Mouse (Mus musculus): ENCODE results near the gene Pdgfc. TPM values are rescaled to one million over a fixed set of nuclear protein-coding genes. Genes with fewer than 3 reads are reported as not detected.

Gene Pdgfc
- polyA plus RNA-seq, 1 experiment from 2014 or later = 27.5 TPM

DNA sequence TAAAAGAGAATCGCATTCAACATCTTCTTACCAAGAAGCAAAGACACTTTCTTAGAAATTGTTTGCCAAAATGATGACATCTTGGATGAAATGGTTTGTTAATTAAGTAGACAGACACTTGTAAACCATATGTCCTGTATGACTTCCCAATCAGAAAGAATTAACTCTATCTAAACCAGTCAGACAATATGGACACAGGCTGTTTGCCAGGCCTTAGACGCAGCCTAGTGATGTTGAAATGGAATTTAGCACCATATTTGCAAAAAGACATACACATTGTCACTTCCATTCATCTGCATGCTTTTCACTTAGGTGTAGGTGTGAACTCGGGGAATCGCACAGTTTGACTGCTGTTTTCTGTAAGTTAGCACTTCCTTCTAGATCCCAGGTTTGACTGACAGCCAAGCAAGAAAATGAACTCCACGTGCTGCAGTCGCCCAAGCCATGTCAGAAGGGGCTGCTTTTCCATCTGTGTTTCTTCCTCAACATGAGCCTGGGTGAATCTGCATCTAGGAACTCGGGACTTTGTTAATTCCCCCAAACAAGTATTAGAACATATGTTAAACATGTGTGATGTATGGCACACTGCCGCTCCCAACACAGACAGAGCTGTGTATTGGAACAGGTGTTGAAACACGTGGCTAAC, 10.5 kb upstream of the Pdgfc start:
- no peaks in the 10 kb centered on the region for H3K36me3 ChIP-seq (ENCODE audit: control insufficient read depth, insufficient read depth, low read length)
- 60% methylated on average over 9 of the region's 9 CpGs for WGBS
- no peaks in the 10 kb centered on the region for H3K27me3 ChIP-seq (ENCODE audit: control insufficient read depth, insufficient read depth, low read length)
- H3K27ac ChIP-seq (ENCODE audit: low read length) = no peak overlapping the region
- no peak overlapping the region for H3K4me2 ChIP-seq (replicated peaks; ENCODE audit: low read depth, low read length)
- no peaks in the 10 kb centered on the region for H3K9me3 ChIP-seq (ENCODE audit: control insufficient read depth, low read depth, low read length)
- no peak for ATAC-seq (ENCODE audit: insufficient number of reproducible peaks, insufficient read depth, low FRiP score, low read depth)
- no peaks in the 10 kb centered on the region for H3K4me1 ChIP-seq (ENCODE audit: control insufficient read depth, insufficient read depth, low read length)
- no peak overlapping the region for H3K9ac ChIP-seq (replicated peaks; ENCODE audit: low read depth, low read length)
- H3K4me3 ChIP-seq (ENCODE audit: low read depth, low read length) = no peak overlapping the region

DNA sequence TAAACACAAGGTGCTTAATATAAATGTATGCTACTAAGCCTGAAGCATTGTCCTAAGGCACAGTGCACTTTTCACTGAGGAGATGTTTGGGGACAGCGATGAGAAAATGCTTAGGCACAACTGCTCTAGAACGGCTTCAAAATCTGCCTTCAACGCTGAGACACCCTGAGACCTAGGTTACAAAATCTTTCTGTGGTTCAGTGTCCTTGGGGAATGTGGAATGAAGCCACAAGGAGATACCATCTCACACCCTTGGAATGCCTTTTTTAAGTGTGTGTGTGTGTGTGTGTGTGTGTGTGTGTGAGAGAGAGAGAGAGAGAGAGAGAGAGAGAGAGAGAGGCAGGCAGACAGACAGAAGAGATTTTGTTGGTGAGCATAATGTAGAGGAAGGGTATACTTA, 7.9 kb upstream of the Pdgfc start:
- no peak overlapping the region for H3K4me2 ChIP-seq (replicated peaks; ENCODE audit: low read depth, low read length)
- ATAC-seq (ENCODE audit: insufficient number of reproducible peaks, insufficient read depth, low FRiP score, low read depth) = no peak
- H3K4me3 ChIP-seq (ENCODE audit: low read depth, low read length) = no peak overlapping the region
- H3K9ac ChIP-seq (replicated peaks; ENCODE audit: low read depth, low read length) = no peak overlapping the region
- H3K27me3 ChIP-seq (ENCODE audit: control insufficient read depth, insufficient read depth, low read length) = no peaks in the 10 kb centered on the region
- H3K27ac ChIP-seq (ENCODE audit: low read length) = no peak overlapping the region
- H3K9me3 ChIP-seq (ENCODE audit: control insufficient read depth, low read depth, low read length) = no peaks in the 10 kb centered on the region
- H3K4me1 ChIP-seq (ENCODE audit: control insufficient read depth, insufficient read depth, low read length) = no peaks in the 10 kb centered on the region
- WGBS = 83% methylated on average over 3 of the region's 3 CpGs
- no peaks in the 10 kb centered on the region for H3K36me3 ChIP-seq (ENCODE audit: control insufficient read depth, insufficient read depth, low read length)

DNA sequence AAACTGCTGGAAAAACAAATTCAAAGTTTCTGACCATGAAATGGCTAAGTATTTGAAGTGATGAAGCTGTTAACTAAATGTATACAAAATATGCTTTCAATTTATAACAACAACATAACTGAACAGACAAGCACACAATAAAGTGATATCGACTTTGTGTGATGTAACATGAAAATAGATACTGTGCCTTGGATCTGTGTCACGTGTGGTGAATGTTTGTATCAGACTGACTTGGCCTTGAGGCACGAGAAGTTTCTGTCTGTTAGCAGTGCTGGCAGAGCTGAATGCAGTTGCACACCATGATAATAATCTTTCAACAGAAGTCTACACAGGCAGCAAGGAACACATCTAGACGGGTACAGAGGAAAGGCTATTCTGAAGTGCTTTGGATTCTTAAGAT, 6.9 kb upstream of the Pdgfc start:
- Histone ChIP-seq H3K9ac (replicated peaks; ENCODE audit: low read depth, low read length) (no peak overlapping the region), H3K4me2 (replicated peaks; ENCODE audit: low read depth, low read length) (no peak overlapping the region), H3K9me3 (ENCODE audit: control insufficient read depth, low read depth, low read length) (no peaks in the 10 kb centered on the region), H3K36me3 (ENCODE audit: control insufficient read depth, insufficient read depth, low read length) (no peaks in the 10 kb centered on the region), H3K27ac (ENCODE audit: low read length) (no peak overlapping the region), H3K27me3 (ENCODE audit: control insufficient read depth, insufficient read depth, low read length) (no peaks in the 10 kb centered on the region), H3K4me3 (ENCODE audit: low read depth, low read length) (no peak overlapping the region), H3K4me1 (ENCODE audit: control insufficient read depth, insufficient read depth, low read length) (no peaks in the 10 kb centered on the region)
- ATAC-seq (ENCODE audit: insufficient number of reproducible peaks, insufficient read depth, low FRiP score, low read depth) = no peak
- WGBS = 72% methylated on average over 4 of the region's 4 CpGs

DNA sequence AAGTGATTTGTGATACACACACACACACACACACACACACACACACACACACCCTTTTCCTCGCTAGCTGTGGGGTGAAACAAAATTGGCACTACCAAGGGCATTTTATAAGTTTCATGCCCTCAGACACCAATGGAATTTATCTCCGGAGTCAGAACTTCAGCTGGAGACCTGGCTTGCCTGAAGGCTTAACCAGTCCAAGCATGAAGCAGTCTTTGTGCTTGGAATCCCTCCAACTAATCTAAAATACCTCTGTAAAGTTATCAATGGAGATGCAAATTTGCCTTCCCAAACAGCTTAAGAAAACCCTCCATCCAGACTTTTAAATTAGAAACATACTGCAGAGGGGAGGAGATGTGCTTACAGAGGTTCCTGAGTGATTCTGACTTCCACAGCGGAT, 6.3 kb upstream of the Pdgfc start:
- no peak overlapping the region for H3K9ac ChIP-seq (replicated peaks; ENCODE audit: low read depth, low read length)
- H3K27me3 ChIP-seq (ENCODE audit: control insufficient read depth, insufficient read depth, low read length) = no peaks in the 10 kb centered on the region
- no peak overlapping the region for H3K4me2 ChIP-seq (replicated peaks; ENCODE audit: low read depth, low read length)
- no peaks in the 10 kb centered on the region for H3K9me3 ChIP-seq (ENCODE audit: control insufficient read depth, low read depth, low read length)
- WGBS = 85% methylated on average over 3 of the region's 3 CpGs
- no peak overlapping the region for H3K27ac ChIP-seq (ENCODE audit: low read length)
- no peaks in the 10 kb centered on the region for H3K36me3 ChIP-seq (ENCODE audit: control insufficient read depth, insufficient read depth, low read length)
- no peak overlapping the region for H3K4me3 ChIP-seq (ENCODE audit: low read depth, low read length)
- no peaks in the 10 kb centered on the region for H3K4me1 ChIP-seq (ENCODE audit: control insufficient read depth, insufficient read depth, low read length)
- ATAC-seq (ENCODE audit: insufficient number of reproducible peaks, insufficient read depth, low FRiP score, low read depth) = no peak

DNA sequence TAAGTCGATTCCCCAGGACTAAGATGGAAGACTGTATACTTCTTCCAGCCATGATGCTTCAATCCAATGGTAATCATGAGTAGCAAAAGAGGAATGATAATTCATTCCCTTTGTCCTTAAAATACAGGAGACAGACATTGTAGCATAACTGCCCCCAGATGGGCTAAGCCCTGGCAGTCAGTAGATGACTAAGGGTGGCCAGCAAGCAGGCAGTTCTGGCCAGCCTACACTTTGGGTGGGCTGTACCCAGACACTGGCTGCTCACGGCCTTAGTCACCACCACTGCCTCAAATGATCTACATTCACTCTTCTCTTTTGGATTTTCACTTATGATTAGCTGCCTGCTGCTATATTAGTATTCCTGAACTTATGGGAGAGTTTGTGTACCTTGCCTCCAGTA, 5.9 kb upstream of the Pdgfc start:
- Histone ChIP-seq H3K4me2 (replicated peaks; ENCODE audit: low read depth, low read length) (no peak overlapping the region), H3K27me3 (ENCODE audit: control insufficient read depth, insufficient read depth, low read length) (no peaks in the 10 kb centered on the region), H3K4me3 (ENCODE audit: low read depth, low read length) (no peak overlapping the region), H3K9me3 (ENCODE audit: control insufficient read depth, low read depth, low read length) (no peaks in the 10 kb centered on the region), H3K36me3 (ENCODE audit: control insufficient read depth, insufficient read depth, low read length) (no peaks in the 10 kb centered on the region), H3K9ac (replicated peaks; ENCODE audit: low read depth, low read length) (no peak overlapping the region), H3K27ac (ENCODE audit: low read length) (no peak overlapping the region), H3K4me1 (ENCODE audit: control insufficient read depth, insufficient read depth, low read length) (no peaks in the 10 kb centered on the region)
- no peak for ATAC-seq (ENCODE audit: insufficient number of reproducible peaks, insufficient read depth, low FRiP score, low read depth)
- 75% methylated on average over 2 of the region's 2 CpGs for WGBS

DNA sequence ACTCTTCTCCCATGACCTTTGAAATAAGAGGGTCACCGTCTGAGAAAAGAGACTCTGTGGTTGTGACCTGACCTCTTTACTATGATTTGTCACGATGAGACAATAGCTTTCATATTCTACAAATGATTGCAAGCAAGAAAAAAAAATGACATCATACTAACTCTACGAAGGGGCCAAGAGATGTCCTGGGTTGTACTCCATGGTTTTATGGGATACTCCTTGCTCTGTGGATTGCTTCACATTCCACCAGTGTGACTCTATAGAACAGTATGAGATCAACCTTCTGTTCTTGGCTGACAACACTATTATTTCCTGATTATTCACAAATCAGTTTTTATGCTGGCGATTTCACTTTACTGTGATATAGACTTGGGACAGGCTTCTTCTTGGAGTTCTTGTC, 4.2 kb upstream of the Pdgfc start:
- Histone ChIP-seq H3K27ac (ENCODE audit: low read length) (no peak overlapping the region), H3K27me3 (ENCODE audit: control insufficient read depth, insufficient read depth, low read length) (no peaks in the 10 kb centered on the region), H3K4me2 (replicated peaks; ENCODE audit: low read depth, low read length) (no peak overlapping the region), H3K9me3 (ENCODE audit: control insufficient read depth, low read depth, low read length) (no peaks in the 10 kb centered on the region), H3K4me3 (ENCODE audit: low read depth, low read length) (no peak overlapping the region), H3K36me3 (ENCODE audit: control insufficient read depth, insufficient read depth, low read length) (no peaks in the 10 kb centered on the region), H3K4me1 (ENCODE audit: control insufficient read depth, insufficient read depth, low read length) (no peaks in the 10 kb centered on the region), H3K9ac (replicated peaks; ENCODE audit: low read depth, low read length) (no peak overlapping the region)
- ATAC-seq (ENCODE audit: insufficient number of reproducible peaks, insufficient read depth, low FRiP score, low read depth) = no peak
- 80% methylated on average over 4 of the region's 4 CpGs for WGBS

DNA sequence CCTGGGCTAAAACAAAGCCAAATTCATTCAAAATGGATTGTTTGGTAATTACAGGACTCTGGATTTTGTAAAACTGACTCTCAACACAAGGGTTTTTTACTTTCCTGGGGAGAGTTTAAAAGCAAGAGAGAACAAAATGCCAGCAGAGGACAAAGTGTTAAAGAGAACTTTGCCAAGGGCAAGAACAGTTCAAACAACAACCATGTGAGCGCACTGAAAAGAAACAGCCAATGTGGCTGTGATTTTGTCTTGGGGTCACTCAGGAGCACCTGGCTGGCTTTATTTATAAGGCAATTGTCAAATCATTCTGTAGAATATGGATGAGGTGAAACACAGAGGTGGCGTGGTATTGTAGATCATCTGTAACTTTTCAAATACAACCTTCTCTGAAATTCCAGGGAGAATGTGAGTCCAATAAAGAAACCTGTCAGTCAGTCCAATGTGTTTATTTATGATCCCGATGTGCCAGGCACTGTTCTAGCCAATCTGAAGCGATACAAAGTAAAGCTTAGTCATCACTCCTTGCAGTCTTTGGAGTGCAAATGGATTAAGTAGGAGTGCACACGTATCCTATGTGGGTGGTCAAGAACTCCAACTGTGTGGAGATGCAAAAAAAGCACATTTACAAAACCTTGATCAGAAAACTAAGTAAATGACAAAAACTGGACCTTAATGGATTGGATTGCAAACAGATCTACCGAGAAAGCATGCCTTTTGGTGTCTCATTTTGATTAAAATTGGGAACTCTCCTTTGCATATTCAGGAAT, 1.7 kb upstream of the Pdgfc start:
- Histone ChIP-seq H3K27me3 (ENCODE audit: control insufficient read depth, insufficient read depth, low read length) (no peaks in the 10 kb centered on the region), H3K4me1 (ENCODE audit: control insufficient read depth, insufficient read depth, low read length) (peaks cover 7% of the 10 kb centered on the region; the same call in 1 of the 2 replicates), H3K9me3 (ENCODE audit: control insufficient read depth, low read depth, low read length) (no peaks in the 10 kb centered on the region), H3K9ac (replicated peaks; ENCODE audit: low read depth, low read length) (no peak overlapping the region), H3K4me3 (ENCODE audit: low read depth, low read length) (no peak overlapping the region), H3K36me3 (ENCODE audit: control insufficient read depth, insufficient read depth, low read length) (no peaks in the 10 kb centered on the region), H3K4me2 (replicated peaks; ENCODE audit: low read depth, low read length) (no peak overlapping the region), H3K27ac (ENCODE audit: low read length) (no peak overlapping the region)
- 42% methylated on average over 6 of the region's 6 CpGs for WGBS
- ATAC-seq (ENCODE audit: insufficient number of reproducible peaks, insufficient read depth, low FRiP score, low read depth) = no peak

DNA sequence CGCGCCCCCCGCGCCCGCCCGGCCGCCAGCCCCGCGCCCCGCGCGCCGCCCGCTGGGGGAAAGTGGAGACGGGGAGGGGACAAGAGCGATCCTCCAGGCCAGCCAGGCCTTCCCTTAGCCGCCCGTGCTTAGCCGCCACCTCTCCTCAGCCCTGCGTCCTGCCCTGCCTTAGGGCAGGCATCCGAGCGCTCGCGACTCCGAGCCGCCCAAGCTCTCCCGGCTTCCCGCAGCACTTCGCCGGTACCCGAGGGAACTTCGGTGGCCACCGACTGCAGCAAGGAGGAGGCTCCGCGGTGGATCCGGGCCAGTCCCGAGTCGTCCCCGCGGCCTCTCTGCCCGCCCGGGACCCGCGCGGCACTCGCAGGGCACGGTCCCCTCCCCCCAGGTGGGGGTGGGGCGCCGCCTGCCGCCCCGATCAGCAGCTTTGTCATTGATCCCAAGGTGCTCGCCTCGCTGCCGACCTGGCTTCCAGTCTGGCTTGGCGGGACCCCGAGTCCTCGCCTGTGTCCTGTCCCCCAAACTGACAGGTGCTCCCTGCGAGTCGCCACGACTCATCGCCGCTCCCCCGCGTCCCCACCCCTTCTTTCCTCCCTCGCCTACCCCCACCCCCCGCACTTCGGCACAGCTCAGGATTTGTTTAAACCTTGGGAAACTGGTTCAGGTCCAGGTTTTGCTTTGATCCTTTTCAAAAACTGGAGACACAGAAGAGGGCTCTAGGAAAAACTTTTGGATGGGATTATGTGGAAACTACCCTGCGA, 517 bp downstream of the Pdgfc start:
- Histone ChIP-seq H3K4me3 (ENCODE audit: low read depth, low read length) (peak overlapping the region; percentile 75), H3K27me3 (ENCODE audit: control insufficient read depth, insufficient read depth, low read length) (no peaks in the 10 kb centered on the region), H3K36me3 (ENCODE audit: control insufficient read depth, insufficient read depth, low read length) (no peaks in the 10 kb centered on the region), H3K4me2 (replicated peaks; ENCODE audit: low read depth, low read length) (peak overlapping the region; percentile 81), H3K9me3 (ENCODE audit: control insufficient read depth, low read depth, low read length) (no peaks in the 10 kb centered on the region), H3K4me1 (ENCODE audit: control insufficient read depth, insufficient read depth, low read length) (peaks cover 7% of the 10 kb centered on the region; the same call in 1 of the 2 replicates), H3K27ac (ENCODE audit: low read length) (peak overlapping the region; percentile 89), H3K9ac (replicated peaks; ENCODE audit: low read depth, low read length) (peak overlapping the region; percentile 69)
- peak; percentile 87 for ATAC-seq (ENCODE audit: insufficient number of reproducible peaks, insufficient read depth, low FRiP score, low read depth)
- WGBS = under 1% methylated on average over 48 of the region's 68 CpGs

Measured in stomach, embryonic 14.5 days (tissue).